Comparison of ENCODE assay signal across 9 mouse cellular contexts in the genomic region with DNA sequence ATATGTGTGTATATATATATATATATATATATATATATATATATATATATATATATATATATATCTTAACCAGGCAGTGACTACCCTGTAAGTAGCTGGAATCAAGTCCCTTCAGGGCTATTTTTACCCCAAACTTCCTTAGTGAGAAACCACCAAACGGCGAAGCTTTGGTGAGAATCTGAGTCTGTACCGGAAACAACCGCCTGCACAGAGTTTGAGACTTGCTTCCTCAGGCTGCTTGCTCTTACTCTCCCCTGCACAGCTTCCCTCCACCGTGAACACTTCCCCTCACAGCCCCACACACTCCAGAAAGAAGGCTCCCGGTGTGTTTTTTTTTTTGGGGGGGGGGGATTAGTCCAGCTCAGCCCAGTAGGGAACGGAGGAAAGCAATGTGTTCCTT.
A peak's percentile ranks its signal among the peaks of the same experiment; 100 is the strongest.
DNase-seq lines count a peak whose midpoint lies in the region; ATAC-seq and TF ChIP-seq lines count a peak whose summit lies in the region.
"Had no signal": no experiment of that assay in that cellular context is flagged by ENCODE, and none has a peak within 500 bp of the region (broad histone marks: within the 10 kb centered on the region; RNA-seq: fewer than 3 reads in every experiment).

No protein-coding gene starts in this region.

- H3K36me3 ChIP-seq in kidney, embryonic 15.5 days = no peaks in the 10 kb centered on the region
- no peaks in the 10 kb centered on the region for H3K36me3 ChIP-seq in midbrain, embryonic 15.5 days (replicated peaks)
- H3K36me3 ChIP-seq: G1E had no signal

- ATAC-seq in kidney, embryonic 15.5 days (replicated peaks; ENCODE audit: low FRiP score) = no peak
- ATAC-seq in activated CD4-positive, CD25-positive, alpha-beta regulatory T cell, adult 4 months = peak; percentile 53
- ATAC-seq in hematopoietic stem cell, adult 5-6 weeks (replicated peaks in 1 of 2; ENCODE audit: insufficient read depth in 1 of 2, low FRiP score in 2 of 2, low TSS enrichment in 1 of 2, low read depth in 1 of 2, poor library complexity in 2 of 2, severe bottlenecking in 2 of 2) = peak; percentile 36 to 59; a peak in 3 of 4 replicates
- no peak for ATAC-seq in midbrain, embryonic 15.5 days (replicated peaks)

- no peak for TF ChIP-seq POLR2A in lung, adult 2 months (IDR thresholded peaks at IDR 0.05; ENCODE audit: borderline replicate concordance, extremely low read depth, low read depth, low read length)

- no peaks in the 10 kb centered on the region for H3K27me3 ChIP-seq in kidney, embryonic 15.5 days
- H3K27me3 ChIP-seq in midbrain, embryonic 15.5 days (replicated peaks) = no peaks in the 10 kb centered on the region

- H3K4me2 ChIP-seq in kidney, embryonic 15.5 days = peak overlapping the region; percentile 39
- peak overlapping the region; percentile 83 for H3K4me2 ChIP-seq in midbrain, embryonic 15.5 days

- TF ChIP-seq CTCF in lung, adult 2 months (IDR thresholded peaks at IDR 0.05; ENCODE audit: insufficient read depth, low read length) = no peak

- 0 out of 2 replicates have a peak overlapping the region, but pooled peaks have one; percentile 7 for H3K4me3 ChIP-seq in kidney, embryonic 15.5 days (replicated peaks)
- H3K4me3 ChIP-seq in midbrain, embryonic 15.5 days = peak overlapping the region; percentile 71
- no peak overlapping the region for H3K4me3 ChIP-seq in lung, adult 2 months (replicated peaks; ENCODE audit: extremely low read depth, low read depth, low read length)

- no peaks in the 10 kb centered on the region for H3K9me3 ChIP-seq in kidney, embryonic 15.5 days (replicated peaks)
- H3K9me3 ChIP-seq in midbrain, embryonic 15.5 days = no peaks in the 10 kb centered on the region

- no peak for DNase-seq in kidney, postnatal 25 days
- no peak for DNase-seq in urinary bladder, postnatal 36 days (ENCODE audit: low spot score in 2 of 2)
- no peak for DNase-seq in lung, adult 2 months
- no peak for DNase-seq in gastrocnemius, postnatal 14 days

- 54% methylated on average over 7 of the region's 7 CpGs for WGBS in kidney, embryonic 15.5 days
- WGBS in midbrain, embryonic 15.5 days = 53% methylated on average over 7 of the region's 7 CpGs
- 41% methylated on average over 7 of the region's 7 CpGs for WGBS in lung, adult 2 months

- no peak overlapping the region for H3K9ac ChIP-seq in kidney, embryonic 15.5 days
- peak overlapping the region; percentile 17; the same call in 1 of the 2 replicates for H3K9ac ChIP-seq in midbrain, embryonic 15.5 days

- peaks cover 88% of the 10 kb centered on the region for H3K4me1 ChIP-seq in kidney, embryonic 15.5 days
- H3K4me1 ChIP-seq in midbrain, embryonic 15.5 days = peaks cover 85% of the 10 kb centered on the region
- peaks cover 26% of the 10 kb centered on the region for H3K4me1 ChIP-seq in lung, adult 2 months (ENCODE audit: control insufficient read depth, insufficient read depth, low read length)

- peak overlapping the region; percentile 51; the same call in 1 of the 2 replicates for H3K27ac ChIP-seq in kidney, embryonic 15.5 days
- peak overlapping the region; percentile 58 for H3K27ac ChIP-seq in midbrain, embryonic 15.5 days

- intact Hi-C loops in gastrocnemius, postnatal 14 days (cut with DNase I; ENCODE audit: low total_unique reads) = no loop called here

Comparison
In these comparisons a context has a peak if more than half of its experiments do, and no peak if none do; other contexts are left out.
1. ATAC-seq: peak in activated CD4-positive, CD25-positive, alpha-beta regulatory T cell, adult 4 months (single experiment) and hematopoietic stem cell, adult 5-6 weeks (2 of 2); none in kidney, embryonic 15.5 days (single experiment) and midbrain, embryonic 15.5 days (single experiment).